In genomic region chr11:52395343-52395742, GRCm38 (mm10) we compare ENCODE assay signal across 9 mouse cellular contexts. TPM values are rescaled to one million over a fixed set of nuclear protein-coding genes. Genes with fewer than 3 reads are reported as not detected.
DNase-seq lines count a peak whose midpoint lies in the region; ATAC-seq and TF ChIP-seq lines count a peak whose summit lies in the region.
"Had no signal": no experiment of that assay in that cellular context is flagged by ENCODE, and none has a peak within 500 bp of the region (broad histone marks: within the 10 kb centered on the region; RNA-seq: fewer than 3 reads in every experiment).

No protein-coding gene starts in this region.

- TF ChIP-seq CTCF in small intestine, adult 2 months (IDR thresholded peaks at IDR 0.05; ENCODE audit: extremely low read depth, insufficient read length, insufficient replicate concordance, low read depth, low read length) = peak; percentile 12; the same call in 1 of the 2 replicates

- peak overlapping the region; percentile 85; the same call in 1 of the 2 replicates for H3K4me3 ChIP-seq in forebrain, embryonic 13.5 days
- no peak overlapping the region for H3K4me3 ChIP-seq in forebrain, embryonic 11.5 days (ENCODE audit: low read depth, low read length)
- H3K4me3 ChIP-seq in midbrain, embryonic 10.5 days = 0 out of 2 replicates have a peak overlapping the region, but pooled peaks have one; percentile 98
- no peak overlapping the region for H3K4me3 ChIP-seq in midbrain, embryonic 11.5 days (ENCODE audit: low read depth, low read length)
- peak overlapping the region; percentile 98; the same call in 1 of the 2 replicates for H3K4me3 ChIP-seq in embryonic facial prominence, embryonic 15.5 days (replicated peaks)
- no peak overlapping the region for H3K4me3 ChIP-seq in small intestine, adult 2 months (ENCODE audit: low read depth, low read length)

- no peak for DNase-seq in forebrain, embryonic 11.5 days (ENCODE audit: low spot score)
- DNase-seq in midbrain, embryonic 10.5 days (ENCODE audit: low spot score) = no peak
- no peak for DNase-seq in midbrain, embryonic 11.5 days (ENCODE audit: low spot score, missing footprints)
- DNase-seq in urinary bladder, adult 2 months (ENCODE audit: low spot score) = no peak
- no peak for DNase-seq in cerebellum, adult 11 months

- ATAC-seq in forebrain, embryonic 13.5 days = no peak
- ATAC-seq in forebrain, embryonic 11.5 days (replicated peaks; ENCODE audit: low FRiP score) = no peak
- ATAC-seq in midbrain, embryonic 11.5 days (ENCODE audit: low FRiP score) = no peak
- ATAC-seq in embryonic facial prominence, embryonic 15.5 days (ENCODE audit: insufficient number of reproducible peaks, low FRiP score, low TSS enrichment, low read depth) = no peak

- H3K36me3 ChIP-seq in forebrain, embryonic 13.5 days (ENCODE audit: poor library complexity, severe bottlenecking) = peaks cover 2% of the 10 kb centered on the region; the same call in 1 of the 2 replicates
- H3K36me3 ChIP-seq in forebrain, embryonic 11.5 days (ENCODE audit: control insufficient read depth, insufficient read depth, low read length) = no peaks in the 10 kb centered on the region
- H3K36me3 ChIP-seq in midbrain, embryonic 10.5 days = peaks cover 15% of the 10 kb centered on the region
- H3K36me3 ChIP-seq in midbrain, embryonic 11.5 days (ENCODE audit: control insufficient read depth, insufficient read depth, low read length) = no peaks in the 10 kb centered on the region
- peaks cover 3% of the 10 kb centered on the region for H3K36me3 ChIP-seq in embryonic facial prominence, embryonic 15.5 days
- H3K36me3 ChIP-seq in small intestine, adult 2 months (ENCODE audit: control insufficient read depth, insufficient read depth, low read length) = peaks cover 3% of the 10 kb centered on the region

- no peak overlapping the region for H3K4me2 ChIP-seq in forebrain, embryonic 13.5 days
- H3K4me2 ChIP-seq in forebrain, embryonic 11.5 days (ENCODE audit: low read depth, low read length, severe bottlenecking) = no peak overlapping the region
- H3K4me2 ChIP-seq in midbrain, embryonic 11.5 days = no peak overlapping the region
- no peak overlapping the region for H3K4me2 ChIP-seq in embryonic facial prominence, embryonic 15.5 days (replicated peaks)

- WGBS in forebrain, embryonic 13.5 days = 29% methylated on average over 4 of the region's 4 CpGs
- 27% methylated on average over 4 of the region's 4 CpGs for WGBS in forebrain, embryonic 11.5 days
- 32% methylated on average over 4 of the region's 4 CpGs for WGBS in midbrain, embryonic 10.5 days
- WGBS in midbrain, embryonic 11.5 days = 36% methylated on average over 4 of the region's 4 CpGs
- 34% methylated on average over 4 of the region's 4 CpGs for WGBS in embryonic facial prominence, embryonic 15.5 days
- WGBS in small intestine, adult 2 months = 45% methylated on average over 4 of the region's 4 CpGs

- H3K9me3 ChIP-seq in forebrain, embryonic 13.5 days (replicated peaks) = no peaks in the 10 kb centered on the region
- H3K9me3 ChIP-seq in forebrain, embryonic 11.5 days (ENCODE audit: control insufficient read depth, low read length) = no peaks in the 10 kb centered on the region
- H3K9me3 ChIP-seq in midbrain, embryonic 10.5 days (replicated peaks) = no peaks in the 10 kb centered on the region
- H3K9me3 ChIP-seq in midbrain, embryonic 11.5 days (ENCODE audit: control insufficient read depth, low read length) = no peaks in the 10 kb centered on the region
- no peaks in the 10 kb centered on the region for H3K9me3 ChIP-seq in embryonic facial prominence, embryonic 15.5 days (replicated peaks)
- H3K9me3 ChIP-seq: G1E had no signal

- no peak overlapping the region for H3K9ac ChIP-seq in forebrain, embryonic 13.5 days
- no peak overlapping the region for H3K9ac ChIP-seq in forebrain, embryonic 11.5 days (ENCODE audit: low read length)
- H3K9ac ChIP-seq in midbrain, embryonic 11.5 days (ENCODE audit: low read length) = no peak overlapping the region
- no peak overlapping the region for H3K9ac ChIP-seq in embryonic facial prominence, embryonic 15.5 days

- no peak for TF ChIP-seq POLR2A in small intestine, adult 2 months (IDR thresholded peaks at IDR 0.05; ENCODE audit: low read depth, low read length)

- peaks cover 20% of the 10 kb centered on the region for H3K4me1 ChIP-seq in forebrain, embryonic 13.5 days
- no peaks in the 10 kb centered on the region; the same call in 1 of the 2 replicates for H3K4me1 ChIP-seq in forebrain, embryonic 11.5 days (replicated peaks; ENCODE audit: control insufficient read depth, insufficient read depth, low read length)
- H3K4me1 ChIP-seq in midbrain, embryonic 10.5 days = peaks cover 19% of the 10 kb centered on the region
- no peaks in the 10 kb centered on the region for H3K4me1 ChIP-seq in midbrain, embryonic 11.5 days (ENCODE audit: control insufficient read depth, insufficient read depth, low read length)
- peaks cover 17% of the 10 kb centered on the region for H3K4me1 ChIP-seq in embryonic facial prominence, embryonic 15.5 days
- H3K4me1 ChIP-seq in small intestine, adult 2 months (ENCODE audit: control insufficient read depth, insufficient read depth, insufficient read length, low read length) = peaks cover 3% of the 10 kb centered on the region; the same call in 1 of the 2 replicates

- no peak overlapping the region for H3K27ac ChIP-seq in forebrain, embryonic 13.5 days
- H3K27ac ChIP-seq in forebrain, embryonic 11.5 days (ENCODE audit: low read depth, low read length) = no peak overlapping the region
- no peak overlapping the region for H3K27ac ChIP-seq in midbrain, embryonic 10.5 days (replicated peaks)
- H3K27ac ChIP-seq in midbrain, embryonic 11.5 days (ENCODE audit: low read depth, low read length) = no peak overlapping the region
- H3K27ac ChIP-seq in embryonic facial prominence, embryonic 15.5 days (replicated peaks) = no peak overlapping the region
- no peak overlapping the region for H3K27ac ChIP-seq in small intestine, adult 2 months (ENCODE audit: insufficient read depth, low read depth, low read length)

- no peaks in the 10 kb centered on the region for H3K27me3 ChIP-seq in forebrain, embryonic 13.5 days
- H3K27me3 ChIP-seq in forebrain, embryonic 11.5 days (ENCODE audit: control insufficient read depth, insufficient read depth, low read length) = no peaks in the 10 kb centered on the region
- H3K27me3 ChIP-seq in midbrain, embryonic 10.5 days (ENCODE audit: low read depth, poor library complexity, severe bottlenecking) = no peaks in the 10 kb centered on the region
- no peaks in the 10 kb centered on the region for H3K27me3 ChIP-seq in midbrain, embryonic 11.5 days (ENCODE audit: control insufficient read depth, insufficient read depth, low read length)
- no peaks in the 10 kb centered on the region for H3K27me3 ChIP-seq in embryonic facial prominence, embryonic 15.5 days
- H3K27me3 ChIP-seq in small intestine, adult 2 months (ENCODE audit: control insufficient read depth, insufficient read depth, low read length) = no peaks in the 10 kb centered on the region

RNA-seq across cellular contexts. Expression of gene 9530068E07Rik, which starts 0.9 kb away (rescaled TPM):
- polyA plus RNA-seq in forebrain, embryonic 13.5 days (2015; fragmentation: Nextera tagmentation; extraction: Ambion mirVana) = 112 and 121 TPM in 2 replicates
- polyA plus RNA-seq in forebrain, embryonic 11.5 days (2014; fragmentation: Nextera tagmentation; extraction: Ambion mirVana) = 162 and 169 TPM in 2 replicates
- polyA plus RNA-seq in midbrain, embryonic 10.5 days (2016; fragmentation: Nextera tagmentation; extraction: Ambion mirVana) = 171 and 174 TPM in 2 replicates
- polyA plus RNA-seq in midbrain, embryonic 11.5 days (2014; fragmentation: Nextera tagmentation; extraction: Ambion mirVana) = 178 and 193 TPM in 2 replicates
- polyA plus RNA-seq in embryonic facial prominence, embryonic 15.5 days (2015; fragmentation: Nextera tagmentation; extraction: Ambion mirVana) = 201 and 210 TPM in 2 replicates
- polyA plus RNA-seq in small intestine, adult 2 months (2012; rRNA removed) = 69.8 and 80.0 TPM in 2 replicates
- 217 and 261 TPM in 2 replicates for polyA plus RNA-seq in urinary bladder, adult 2 months (2012; rRNA removed)

RNA-seq across cellular contexts. Expression of gene Vdac1, which starts 34.7 kb away (rescaled TPM):
- polyA plus RNA-seq in forebrain, embryonic 13.5 days (2015; fragmentation: Nextera tagmentation; extraction: Ambion mirVana) = 233 and 254 TPM in 2 replicates
- polyA plus RNA-seq in forebrain, embryonic 11.5 days (2014; fragmentation: Nextera tagmentation; extraction: Ambion mirVana) = 198 and 207 TPM in 2 replicates
- polyA plus RNA-seq in midbrain, embryonic 10.5 days (2016; fragmentation: Nextera tagmentation; extraction: Ambion mirVana) = 221 and 222 TPM in 2 replicates
- polyA plus RNA-seq in midbrain, embryonic 11.5 days (2014; fragmentation: Nextera tagmentation; extraction: Ambion mirVana) = 209 and 210 TPM in 2 replicates
- polyA plus RNA-seq in embryonic facial prominence, embryonic 15.5 days (2015; fragmentation: Nextera tagmentation; extraction: Ambion mirVana) = 267 and 268 TPM in 2 replicates
- polyA plus RNA-seq in small intestine, adult 2 months (2012; rRNA removed) = 23.1 and 47.0 TPM in 2 replicates
- polyA plus RNA-seq in urinary bladder, adult 2 months (2012; rRNA removed) = 166 and 206 TPM in 2 replicates

Comparison
In these comparisons a context has a peak if more than half of its experiments do, and no peak if none do; other contexts are left out.
1. H3K4me3 ChIP-seq: peak in forebrain, embryonic 13.5 days (single experiment), midbrain, embryonic 10.5 days (single experiment) and embryonic facial prominence, embryonic 15.5 days (single experiment); none in forebrain, embryonic 11.5 days (single experiment), midbrain, embryonic 11.5 days (single experiment) and small intestine, adult 2 months (single experiment).